ENCODE assay signal across 1 mouse cellular context in the genomic region with DNA sequence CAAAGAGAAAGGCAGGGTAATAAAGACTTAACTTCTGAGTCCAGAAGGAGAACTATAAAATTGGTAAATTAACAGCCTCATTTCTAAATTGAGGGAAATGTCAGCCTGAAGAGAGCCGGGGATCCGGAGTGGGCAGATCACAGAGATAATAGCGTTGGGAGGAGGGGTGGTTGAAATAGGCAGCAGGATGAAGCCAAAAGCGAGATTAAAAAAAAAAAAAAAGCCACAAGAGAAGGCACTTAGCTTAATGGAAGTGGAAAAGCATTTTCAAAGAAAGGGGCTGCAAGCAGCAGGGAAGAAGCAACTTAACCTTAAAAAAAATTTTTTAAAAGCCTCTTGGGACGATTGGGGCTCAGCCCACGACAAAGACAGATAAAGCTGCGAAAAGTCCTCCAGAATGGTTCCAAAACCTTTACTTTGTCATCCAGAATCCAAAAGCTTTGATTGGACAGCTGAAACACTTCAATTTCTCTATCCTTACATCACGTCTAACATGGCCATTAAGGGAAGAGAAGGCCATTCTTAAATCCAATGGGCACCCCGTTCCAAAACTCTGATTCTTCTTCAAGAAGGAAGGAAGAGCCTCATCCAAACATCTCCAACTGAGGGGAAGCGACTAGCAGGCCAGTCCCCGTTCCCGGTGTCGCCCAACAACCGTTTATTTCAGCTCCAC.
A peak's percentile ranks its signal among the peaks of the same experiment; 100 is the strongest.
TF ChIP-seq lines count a peak whose summit lies in the region.

No protein-coding gene starts in this region.

TF ChIP-seq in MEL, 35 proteins besides CTCF, POLR2A, EP300 and RAD21 (continued from another document):
- no peak for TF ChIP-seq MAFK (IDR thresholded peaks at IDR 0.05; ENCODE audit: borderline replicate concordance, low read depth, low read length)
- TF ChIP-seq GATA1 (IDR thresholded peaks at IDR 0.05; ENCODE audit: low read depth, low read length) = peak; percentile 82
- 0 out of 2 replicates have a peak, but pooled peaks have one; percentile 34 for TF ChIP-seq RCOR1 (IDR thresholded peaks at IDR 0.05; ENCODE audit: low read depth, low read length)
- TF ChIP-seq HCFC1 (IDR thresholded peaks at IDR 0.05; ENCODE audit: low read depth, low read length) = no peak
- no peak for TF ChIP-seq SMC3 (IDR thresholded peaks at IDR 0.05; ENCODE audit: low read depth, low read length)
- TF ChIP-seq ETS1 (IDR thresholded peaks at IDR 0.05; ENCODE audit: low read depth, low read length) = peak; percentile 53
- TF ChIP-seq USF1 (IDR thresholded peaks at IDR 0.05; ENCODE audit: low read depth, low read length) = no peak
- TF ChIP-seq ZKSCAN1 (IDR thresholded peaks at IDR 0.05; ENCODE audit: low read depth, low read length) = peak; percentile 23; the same call in 1 of the 2 replicates
- TF ChIP-seq CHD2 (IDR thresholded peaks at IDR 0.05; ENCODE audit: low read length) = peak; percentile 20; the same call in 1 of the 2 replicates
- TF ChIP-seq BHLHE40 (IDR thresholded peaks at IDR 0.05; ENCODE audit: borderline replicate concordance, low read depth, low read length) = no peak
- no peak for TF ChIP-seq E2F4 (IDR thresholded peaks at IDR 0.05; ENCODE audit: borderline replicate concordance, low read depth, low read length)
- no peak for TF ChIP-seq ZC3H11A (IDR thresholded peaks at IDR 0.05; ENCODE audit: low read depth, low read length)
- TF ChIP-seq UBTF (IDR thresholded peaks at IDR 0.05; ENCODE audit: borderline replicate concordance, insufficient read depth, low read depth, low read length) = no peak
- TF ChIP-seq USF2 (IDR thresholded peaks at IDR 0.05; ENCODE audit: borderline replicate concordance in 1 of 2, insufficient read depth in 1 of 2, low read depth in 1 of 2, low read length in 2 of 2) = no peak
- no peak for TF ChIP-seq NELFE (IDR thresholded peaks at IDR 0.05; ENCODE audit: low read depth, low read length)
- TF ChIP-seq POLR2AphosphoS2 (IDR thresholded peaks at IDR 0.05; ENCODE audit: low read length) = no peak
- peak; percentile 96 for TF ChIP-seq ZNF384 (IDR thresholded peaks at IDR 0.05; ENCODE audit: low read depth, low read length)
- TF ChIP-seq JUND (IDR thresholded peaks at IDR 0.05; ENCODE audit: low read depth, low read length) = no peak
- TF ChIP-seq KAT2A (conservative IDR thresholded peaks at IDR 0.05; ENCODE audit: low read depth, low read length) = no peak
- TF ChIP-seq TAL1 (IDR thresholded peaks at IDR 0.05; ENCODE audit: low read length) = no peak
- no peak for TF ChIP-seq MAZ (IDR thresholded peaks at IDR 0.05; ENCODE audit: low read depth, low read length)
- no peak for TF ChIP-seq ZMIZ1 (IDR thresholded peaks at IDR 0.05; ENCODE audit: low read depth, low read length)
- no peak for TF ChIP-seq TBP (IDR thresholded peaks at IDR 0.05; ENCODE audit: low read depth, low read length)
- TF ChIP-seq MXI1 (IDR thresholded peaks at IDR 0.05; ENCODE audit: low read depth, low read length) = peak; percentile 59; the same call in 1 of the 2 replicates
- peak; percentile 29; the same call in 1 of the 2 replicates for TF ChIP-seq TCF12 (IDR thresholded peaks at IDR 0.05; ENCODE audit: low read depth, low read length)
- TF ChIP-seq GABPA (IDR thresholded peaks at IDR 0.05; ENCODE audit: low read depth, low read length) = no peak
- TF ChIP-seq MYC (IDR thresholded peaks at IDR 0.05; ENCODE audit: low read depth, low read length) = 0 out of 2 replicates have a peak, but pooled peaks have one; percentile 28
- no peak; the same call in 1 of the 2 replicates for TF ChIP-seq MAX (IDR thresholded peaks at IDR 0.05; ENCODE audit: low read length)
- TF ChIP-seq POLR2AphosphoS5 (IDR thresholded peaks at IDR 0.05; ENCODE audit: borderline replicate concordance, low read depth, low read length) = no peak
- TF ChIP-seq NRF1 (IDR thresholded peaks at IDR 0.05; ENCODE audit: insufficient read depth, low read depth, low read length, poor library complexity, severe bottlenecking) = no peak
- TF ChIP-seq CHD1 (IDR thresholded peaks at IDR 0.05; ENCODE audit: low read depth, low read length) = peak; percentile 95; the same call in 1 of the 2 replicates
- TF ChIP-seq MEF2A (IDR thresholded peaks at IDR 0.05; ENCODE audit: extremely low read depth, insufficient replicate concordance, low read depth, low read length, poor library complexity, severe bottlenecking) = no peak
TF ChIP-seq in MEL: peak in this region for 11.
